Mouse (Mus musculus) megakaryocyte, embryonic 14.5 days (primary cell): ENCODE data around the gene Zscan4-ps1. TPM values are rescaled to one million over a fixed set of nuclear protein-coding genes. Genes with fewer than 3 reads are reported as not detected.
"Not testable (repeated sequence)": the region's sequence is repeated elsewhere in the genome, so short reads cannot be mapped to it uniquely, and the experiment has no call there.

Experiments used
- H3K27me3 ChIP-seq: replicated peaks from 2 replicates; pipeline ENCODE3; 2012; ENCODE audit warnings: inconsistent platforms
- H3K36me3 ChIP-seq: replicated peaks from 2 replicates; pipeline ENCODE3; 2012; ENCODE audit warnings: low read length, inconsistent platforms, mixed read lengths
- H3K4me1 ChIP-seq: 2 replicates; pipeline ENCODE4 v1.6.1; 2012; ENCODE audit warnings: inconsistent platforms
- H3K4me3 ChIP-seq: replicated peaks from 2 replicates; pipeline ENCODE3; 2012; ENCODE audit warnings: moderate library complexity, mild to moderate bottlenecking, inconsistent platforms
- H3K9me3 ChIP-seq: 2 replicates; pipeline ENCODE4 v1.6.1; 2012; ENCODE audit warnings: inconsistent platforms
- polyA plus RNA-seq: library from polyadenylated mRNA; stranded (reverse); fragments of >175 nt; gene quantifications from 2 replicates; pipeline ENCODE4 v1.2.3, GENCODE M21; 2012; ENCODE audit warnings: low replicate concordance; ENCODE audit not compliant: insufficient read depth

Zscan4-ps1 gene
- not detected in 2 replicates for polyA plus RNA-seq

GRCm38 (mm10) chr7:11069591-11069990 lies at the start of gene Zscan4-ps1:
Gene Zscan4-ps1, minus strand, starts transcription at chr7:11069691.
- not testable (repeated sequence) for H3K27me3 ChIP-seq, H3K4me3 ChIP-seq, H3K9me3 ChIP-seq, H3K36me3 ChIP-seq, H3K4me1 ChIP-seq

Other genes with a start within 250 kb of the Zscan4-ps1 start
- not detected in 2 replicates for gene Zscan4b, start 164.6 kb downstream of the Zscan4-ps1 start, polyA plus RNA-seq
- gene Zscan4c, start 63.9 kb downstream of the Zscan4-ps1 start, polyA plus RNA-seq: not detected in 2 replicates
- gene Zscan4d, start 96.5 kb upstream of the Zscan4-ps1 start, polyA plus RNA-seq: not detected in 2 replicates
- gene Zscan4e, start 241.0 kb upstream of the Zscan4-ps1 start, polyA plus RNA-seq: not detected in 2 replicates